Mouse (Mus musculus): ENCODE measurements around the gene Tmtc1.

The Tmtc1 gene

GRCm38 (mm10) chr6:148443726-148444701 is at the start of gene Tmtc1:
TSS of gene Tmtc1 (minus strand) at chr6:148444389.
- no peak for DNase-seq (ENCODE audit: low read depth, low spot score)

GRCm38 (mm10) chr6:148491849-148492248 is 47.7 kb upstream of the Tmtc1 start:
- DNase-seq (ENCODE audit: low read depth, low spot score) = no peak

- no peak for DNase-seq (ENCODE audit: low read depth, low spot score)
Measured at GRCm38 (mm10) chr6:148486756-148487155, 42.6 kb upstream of the Tmtc1 start.

GRCm38 (mm10) chr6:148481894-148482293 is 37.7 kb upstream of the Tmtc1 start:
- no peak for DNase-seq (ENCODE audit: low read depth, low spot score)

GRCm38 (mm10) chr6:148479671-148480237 is 35.6 kb upstream of the Tmtc1 start:
- no peak for DNase-seq (ENCODE audit: low read depth, low spot score)

- no peak for DNase-seq (ENCODE audit: low read depth, low spot score)
Measured at GRCm38 (mm10) chr6:148478350-148478749, 34.2 kb upstream of the Tmtc1 start.

- no peak for DNase-seq (ENCODE audit: low read depth, low spot score)
Measured at GRCm38 (mm10) chr6:148472289-148472688, 28.1 kb upstream of the Tmtc1 start.

- DNase-seq (ENCODE audit: low read depth, low spot score) = no peak
Measured at GRCm38 (mm10) chr6:148467924-148468389, 23.8 kb upstream of the Tmtc1 start.

GRCm38 (mm10) chr6:148467170-148467921 is 23.2 kb upstream of the Tmtc1 start:
- no peak for DNase-seq (ENCODE audit: low read depth, low spot score)

- DNase-seq (ENCODE audit: low read depth, low spot score) = no peak
Measured at GRCm38 (mm10) chr6:148459636-148460035, 15.4 kb upstream of the Tmtc1 start.

GRCm38 (mm10) chr6:148455470-148455869 is 11.3 kb upstream of the Tmtc1 start:
- DNase-seq (ENCODE audit: low read depth, low spot score) = no peak

GRCm38 (mm10) chr6:148454740-148455139 is 10.6 kb upstream of the Tmtc1 start:
- no peak for DNase-seq (ENCODE audit: low read depth, low spot score)

- no peak for DNase-seq (ENCODE audit: low read depth, low spot score)
Measured at GRCm38 (mm10) chr6:148448151-148448550, 4.0 kb upstream of the Tmtc1 start.

- DNase-seq (ENCODE audit: low read depth, low spot score) = no peak
Measured at GRCm38 (mm10) chr6:148446113-148446512, 1.9 kb upstream of the Tmtc1 start.

- no peak for DNase-seq (ENCODE audit: low read depth, low spot score)
Measured at GRCm38 (mm10) chr6:148444796-148445195, 607 bp upstream of the Tmtc1 start.

GRCm38 (mm10) chr6:148443291-148443725 is 881 bp downstream of the Tmtc1 start:
- no peak for DNase-seq (ENCODE audit: low read depth, low spot score)

GRCm38 (mm10) chr6:148442671-148443290 is 1.4 kb downstream of the Tmtc1 start:
- no peak for DNase-seq (ENCODE audit: low read depth, low spot score)

- DNase-seq (ENCODE audit: low read depth, low spot score) = no peak
Measured at GRCm38 (mm10) chr6:148441871-148442270, 2.3 kb downstream of the Tmtc1 start.

- no peak for DNase-seq (ENCODE audit: low read depth, low spot score)
Measured at GRCm38 (mm10) chr6:148439101-148439500, 5.1 kb downstream of the Tmtc1 start.

GRCm38 (mm10) chr6:148437565-148437964 is 6.6 kb downstream of the Tmtc1 start:
- no peak for DNase-seq (ENCODE audit: low read depth, low spot score)

- no peak for DNase-seq (ENCODE audit: low read depth, low spot score)
Measured at GRCm38 (mm10) chr6:148436441-148437001, 7.7 kb downstream of the Tmtc1 start.
